8 mouse cellular contexts compared by ENCODE assay signal in the genomic region with DNA sequence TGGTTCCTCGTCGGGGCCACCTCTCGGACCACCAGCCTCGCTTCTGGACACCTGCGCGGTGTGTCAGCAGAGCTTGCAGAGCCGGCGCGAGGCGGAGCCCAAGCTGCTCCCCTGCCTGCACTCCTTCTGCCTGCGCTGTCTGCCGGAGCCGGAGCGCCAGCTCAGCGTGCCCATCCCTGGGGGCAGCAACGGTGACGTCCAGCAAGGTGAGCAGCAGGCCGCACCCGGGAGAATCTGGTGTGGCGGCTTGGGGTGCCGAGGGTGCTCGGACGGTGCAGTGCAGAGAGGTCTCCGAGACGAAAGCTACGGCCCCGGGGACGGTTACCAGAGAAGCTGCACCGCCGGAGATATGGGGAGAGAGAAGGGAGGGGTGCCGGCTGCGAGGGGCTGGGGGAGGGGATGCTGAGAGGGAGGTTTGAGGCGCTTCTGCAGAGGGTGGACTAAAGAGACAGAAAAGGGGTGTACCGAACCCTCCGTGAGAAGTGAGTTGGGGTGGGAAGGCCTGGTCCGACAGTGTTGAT. TPM values are rescaled to one million over a fixed set of nuclear protein-coding genes. Genes with fewer than 3 reads are reported as not detected.
DNase-seq lines count a peak whose midpoint lies in the region; ATAC-seq and TF ChIP-seq lines count a peak whose summit lies in the region.

No protein-coding gene starts in this region.

- peak overlapping the region; percentile 73 for H3K4me2 ChIP-seq in CH12.LX (ENCODE audit: insufficient read depth, low read depth, poor library complexity, severe bottlenecking)
- H3K4me2 ChIP-seq in heart, embryonic 16.5 days (ENCODE audit: low read depth, low read length) = peak overlapping the region; percentile 79
- H3K4me2 ChIP-seq in lung, embryonic 14.5 days = peak overlapping the region; percentile 93

- in situ Hi-C loops in CH12.LX (cut with MboI; ENCODE audit: low pct_ligation_motif_present, low pct_unique_long_range_greater_than_20kb, low sequenced_read_pairs) = no loop called here

- no peak for TF ChIP-seq POLR2A in CH12.LX (IDR thresholded peaks at IDR 0.05; ENCODE audit: low read depth, low read length)
- no peak for TF ChIP-seq POLR2A in olfactory bulb, adult 2 months (IDR thresholded peaks at IDR 0.05; ENCODE audit: insufficient read depth, low read depth, low read length)

- peak overlapping the region; percentile 75 to 97 (median 82) for H3K4me3 ChIP-seq in CH12.LX (replicated peaks in 1 of 3; ENCODE audit: low read depth in 2 of 3, low read length in 2 of 3, poor library complexity in 1 of 3)
- H3K4me3 ChIP-seq in brown adipose tissue, adult 24 weeks (ENCODE audit: insufficient read depth, low read depth, low read length) = peak overlapping the region; percentile 99
- peak overlapping the region; percentile 72 for H3K4me3 ChIP-seq in heart, embryonic 16.5 days (ENCODE audit: low read length)
- H3K4me3 ChIP-seq in lung, embryonic 14.5 days (ENCODE audit: low read depth, low read length) = peak overlapping the region; percentile 98
- peak overlapping the region; percentile 57 for H3K4me3 ChIP-seq in olfactory bulb, adult 2 months (ENCODE audit: insufficient read depth, low read depth, low read length)

- H3K36me3 ChIP-seq in CH12.LX (replicated peaks in 1 of 2; ENCODE audit: control insufficient read depth in 1 of 2, insufficient read depth in 1 of 2, low read length in 1 of 2) = peaks cover 0 to 12% of the 10 kb centered on the region in 2 experiments
- H3K36me3 ChIP-seq in heart, embryonic 16.5 days (ENCODE audit: control insufficient read depth, insufficient read depth) = no peaks in the 10 kb centered on the region
- peaks cover 13% of the 10 kb centered on the region for H3K36me3 ChIP-seq in lung, embryonic 14.5 days (ENCODE audit: insufficient read depth)

- ATAC-seq in erythroid progenitor cell, adult 5-6 weeks (replicated peaks; ENCODE audit: low FRiP score, poor library complexity, severe bottlenecking) = peak; percentile 51
- peak; percentile 35 for ATAC-seq in heart, embryonic 16.5 days (replicated peaks; ENCODE audit: extremely low read depth, insufficient read depth, low FRiP score)
- ATAC-seq in lung, embryonic 14.5 days (ENCODE audit: insufficient read depth) = peak; percentile 70

- no peak for TF ChIP-seq RAD21 in CH12.LX (IDR thresholded peaks at IDR 0.05; ENCODE audit: low read depth, low read length)

- TF ChIP-seq CTCF in CH12.LX (conservative IDR thresholded peaks at IDR 0.05 in 1 of 2, IDR thresholded peaks at IDR 0.05 in 1 of 2; ENCODE audit: low read depth in 2 of 2, low read length in 2 of 2) = no peak
- TF ChIP-seq CTCF in lung, embryonic 14.5 days (IDR thresholded peaks at IDR 0.05; ENCODE audit: low read depth) = no peak
- TF ChIP-seq CTCF in olfactory bulb, adult 2 months (IDR thresholded peaks at IDR 0.05; ENCODE audit: insufficient read depth, low read depth, low read length) = no peak

- WGBS in heart, embryonic 16.5 days = under 1% methylated on average over 36 of the region's 36 CpGs
- WGBS in lung, embryonic 14.5 days = under 1% methylated on average over 36 of the region's 36 CpGs
- under 1% methylated on average over 36 of the region's 36 CpGs for WGBS in olfactory bulb, adult 2 months

- 0 out of 2 replicates have a peak overlapping the region, but pooled peaks have one; percentile 5 for H3K27ac ChIP-seq in CH12.LX (ENCODE audit: insufficient read depth, low read depth)
- H3K27ac ChIP-seq in brown adipose tissue, adult 24 weeks (replicated peaks; ENCODE audit: low read depth, low read length) = 0 out of 2 replicates have a peak overlapping the region, but pooled peaks have one; percentile 17
- H3K27ac ChIP-seq in heart, embryonic 16.5 days (ENCODE audit: low read length) = peak overlapping the region; percentile 95
- peak overlapping the region; percentile 93 for H3K27ac ChIP-seq in lung, embryonic 14.5 days (ENCODE audit: low read depth)
- 0 out of 2 replicates have a peak overlapping the region, but pooled peaks have one; percentile 18 for H3K27ac ChIP-seq in olfactory bulb, adult 2 months (ENCODE audit: insufficient read depth, low read depth, low read length)

- DNase-seq in CH12.LX (ENCODE audit: extremely low read depth) = peak; percentile 27
- peak; percentile 62 to 78 for DNase-seq in kidney, postnatal 4 days
- DNase-seq in lung, embryonic 14.5 days = peak; percentile 47
- peak; percentile 48 to 56 for DNase-seq in thymus, adult 18-20 months

- peak overlapping the region; percentile 92 for H3K9ac ChIP-seq in CH12.LX (ENCODE audit: insufficient read depth, low read depth)
- H3K9ac ChIP-seq in heart, embryonic 16.5 days (ENCODE audit: low read length) = peak overlapping the region; percentile 95
- H3K9ac ChIP-seq in lung, embryonic 14.5 days = peak overlapping the region; percentile 98

- dilution Hi-C loops in CH12.LX (cut with MboI; ENCODE audit: extremely low pct_ligation_motif_present, extremely low pct_unique_long_range_greater_than_20kb, low sequenced_read_pairs) = no loop called here

- TF ChIP-seq EP300 in CH12.LX (IDR thresholded peaks at IDR 0.05; ENCODE audit: low read length) = no peak

- no peaks in the 10 kb centered on the region for H3K9me3 ChIP-seq in CH12.LX (replicated peaks; ENCODE audit: low read length)
- H3K9me3 ChIP-seq in heart, embryonic 16.5 days (replicated peaks; ENCODE audit: control insufficient read depth, low read length) = no peaks in the 10 kb centered on the region
- H3K9me3 ChIP-seq in lung, embryonic 14.5 days (ENCODE audit: low read depth, low read length) = no peaks in the 10 kb centered on the region

- H3K79me2 ChIP-seq in CH12.LX (replicated peaks; ENCODE audit: control insufficient read depth, extremely low read depth, insufficient read depth, poor library complexity, severe bottlenecking) = peaks cover 42% of the 10 kb centered on the region

- H3K4me1 ChIP-seq in CH12.LX (ENCODE audit: control insufficient read depth in 1 of 2, insufficient read depth in 2 of 2) = peaks cover 0 to 25% of the 10 kb centered on the region in 2 experiments; a peak in 2 of 4 replicates
- H3K4me1 ChIP-seq in brown adipose tissue, adult 24 weeks (ENCODE audit: control insufficient read depth, insufficient read depth, insufficient read length, low read length) = peaks cover 4% of the 10 kb centered on the region; the same call in 1 of the 2 replicates
- H3K4me1 ChIP-seq in heart, embryonic 16.5 days (ENCODE audit: control insufficient read depth, insufficient read depth, low read length) = peaks cover 13% of the 10 kb centered on the region
- peaks cover 8% of the 10 kb centered on the region; the same call in 1 of the 2 replicates for H3K4me1 ChIP-seq in lung, embryonic 14.5 days (ENCODE audit: insufficient read depth)
- H3K4me1 ChIP-seq in olfactory bulb, adult 2 months (ENCODE audit: control insufficient read depth, insufficient read depth, low read length) = peaks cover 3% of the 10 kb centered on the region; the same call in 1 of the 2 replicates

- no peaks in the 10 kb centered on the region for H3K27me3 ChIP-seq in CH12.LX (replicated peaks)
- H3K27me3 ChIP-seq in heart, embryonic 16.5 days (ENCODE audit: control insufficient read depth, insufficient read depth, low read length) = no peaks in the 10 kb centered on the region
- H3K27me3 ChIP-seq in lung, embryonic 14.5 days (ENCODE audit: insufficient read depth, low read length) = no peaks in the 10 kb centered on the region

TF ChIP-seq in CH12.LX, 34 proteins besides CTCF, POLR2A, EP300 and RAD21:
- no peak for TF ChIP-seq E2F4 (IDR thresholded peaks at IDR 0.05; ENCODE audit: insufficient replicate concordance, low read depth, low read length)
- 0 out of 2 replicates have a peak, but pooled peaks have one; percentile 10 for TF ChIP-seq HCFC1 (IDR thresholded peaks at IDR 0.05; ENCODE audit: low read depth, low read length)

RNA-seq across cellular contexts. Expression of a gene that starts 1.2 kb away (rescaled TPM):
- total RNA-seq in CH12.LX (2012; rRNA removed) = 11.7 and 13.5 TPM in 2 replicates
- 28.0 and 28.1 TPM in 2 replicates for total RNA-seq in CH12.LX (2014; rRNA removed)
- 29.3 and 30.5 TPM in 2 replicates for polyA plus RNA-seq in CH12.LX (2012; ENCODE audit: insufficient read length, low read depth)
- polyA plus RNA-seq in brown adipose tissue, adult 24 weeks (2012; ENCODE audit: insufficient read depth, insufficient read length, missing spikeins) = 9.6 and 23.0 TPM in 2 replicates
- total RNA-seq in erythroid progenitor cell, adult 5-6 weeks (2015; ENCODE audit: low replicate concordance) = 53.7 and 79.2 TPM in 2 replicates
- 40.6 and 66.6 TPM in 2 replicates for total RNA-seq in erythroid progenitor cell, adult 5-6 weeks (2017; ENCODE audit: low replicate concordance)
- 11.8 and 12.1 TPM in 2 replicates for polyA plus RNA-seq in heart, embryonic 16.5 days (2015; fragmentation: Nextera tagmentation; extraction: Ambion mirVana)
- polyA plus RNA-seq in lung, embryonic 14.5 days (2014; fragmentation: Nextera tagmentation; extraction: Ambion mirVana) = 28.9 and 30.0 TPM in 2 replicates
- 252 TPM in 1 of 2 replicates, not detected in the other for polyA plus RNA-seq in olfactory bulb, adult 2 months (2012; ENCODE audit: insufficient read depth, insufficient read length, low replicate concordance, missing spikeins)

Comparison
In these comparisons a context has a peak if more than half of its experiments do, and no peak if none do; other contexts are left out.
1. Peak in every context shown above with its lines: DNase-seq, ATAC-seq, H3K4me3 ChIP-seq and H3K27ac ChIP-seq.
2. H3K27ac ChIP-seq: peak in every context shown above with its lines; median percentile 95 in heart, embryonic 16.5 days; 93 in lung, embryonic 14.5 days; 18 in olfactory bulb, adult 2 months; 17 in brown adipose tissue, adult 24 weeks; 5 in CH12.LX.